Mouse (Mus musculus) neural tube, embryonic 11.5 days (tissue): ENCODE measurements around the gene Lrrc42. TPM values are rescaled to one million over a fixed set of nuclear protein-coding genes. Genes with fewer than 3 reads are reported as not detected.

ENCODE experiments used
- ATAC-seq: fragments of 200-750 bp; cut with Nextera tagmentation; 2 replicates; pipeline ENCODE4 v1.8.0; 2017; ENCODE audit warnings: moderate number of reproducible peaks, mild to moderate bottlenecking, moderate TSS enrichment, moderate library complexity; ENCODE audit not compliant: insufficient read depth, low FRiP score, low TSS enrichment
- DNase-seq: peaks from one replicate; pipeline ENCODE4 v3.0.0-alpha.2; 2015; ENCODE audit warnings: low spot score
- H3K27ac ChIP-seq: fragments of 300-500 bp; sonication (generic); 2 replicates; pipeline ENCODE4 v1.5.1; 2014; ENCODE audit warnings: low read depth, mild to moderate bottlenecking, low read length
- H3K27me3 ChIP-seq: fragments of 300-500 bp; sonication (generic); 2 replicates; pipeline ENCODE4 v1.6.1; 2014; ENCODE audit warnings: mild to moderate bottlenecking, low read length, mixed read lengths; ENCODE audit not compliant: control insufficient read depth, insufficient read depth
- H3K36me3 ChIP-seq: fragments of 300-500 bp; sonication (generic); 2 replicates; pipeline ENCODE4 v1.6.1; 2014; ENCODE audit warnings: mild to moderate bottlenecking, low read length, moderate library complexity, mixed read lengths; ENCODE audit not compliant: control insufficient read depth, insufficient read depth
- H3K4me1 ChIP-seq: fragments of 300-500 bp; sonication (generic); 2 replicates; pipeline ENCODE4 v1.6.1; 2014; ENCODE audit warnings: low read length, mixed read lengths; ENCODE audit not compliant: control insufficient read depth, insufficient read depth
- H3K4me2 ChIP-seq: fragments of 300-500 bp; sonication (generic); 2 replicates; pipeline ENCODE4 v1.6.1; 2014; ENCODE audit warnings: low read depth, mild to moderate bottlenecking, moderate library complexity
- H3K4me3 ChIP-seq: fragments of 300-500 bp; sonication (generic); 2 replicates; pipeline ENCODE4 v1.5.1; 2014; ENCODE audit warnings: low read depth, low read length
- H3K9ac ChIP-seq: fragments of 300-500 bp; sonication (generic); 2 replicates; pipeline ENCODE4 v1.6.1; 2014; ENCODE audit warnings: mild to moderate bottlenecking, low read length
- H3K9me3 ChIP-seq: fragments of 300-500 bp; sonication (generic); 2 replicates; pipeline ENCODE4 v1.6.1; 2016; ENCODE audit warnings: low read length; ENCODE audit not compliant: control insufficient read depth
- WGBS: fragments of 180-500 bp; shearing (Covaris S2); extraction: QIAGEN DNeasy Blood & Tissue Kit; methylation state at CpG from one replicate; pipeline ENCODE4 v1.1.7; 2014; 5-methylcytosine and 5-hydroxymethylcytosine counted together
- polyA plus RNA-seq: library from polyadenylated mRNA; unstranded; fragments of >200 nt; fragmentation: Nextera tagmentation; extraction: Ambion mirVana; gene quantifications from 2 replicates; pipeline ENCODE4 v1.2.1, GENCODE M21; 2014

Gene Lrrc42
- polyA plus RNA-seq, 1 experiment from 2014 or later: 81.8 TPM

DNA sequence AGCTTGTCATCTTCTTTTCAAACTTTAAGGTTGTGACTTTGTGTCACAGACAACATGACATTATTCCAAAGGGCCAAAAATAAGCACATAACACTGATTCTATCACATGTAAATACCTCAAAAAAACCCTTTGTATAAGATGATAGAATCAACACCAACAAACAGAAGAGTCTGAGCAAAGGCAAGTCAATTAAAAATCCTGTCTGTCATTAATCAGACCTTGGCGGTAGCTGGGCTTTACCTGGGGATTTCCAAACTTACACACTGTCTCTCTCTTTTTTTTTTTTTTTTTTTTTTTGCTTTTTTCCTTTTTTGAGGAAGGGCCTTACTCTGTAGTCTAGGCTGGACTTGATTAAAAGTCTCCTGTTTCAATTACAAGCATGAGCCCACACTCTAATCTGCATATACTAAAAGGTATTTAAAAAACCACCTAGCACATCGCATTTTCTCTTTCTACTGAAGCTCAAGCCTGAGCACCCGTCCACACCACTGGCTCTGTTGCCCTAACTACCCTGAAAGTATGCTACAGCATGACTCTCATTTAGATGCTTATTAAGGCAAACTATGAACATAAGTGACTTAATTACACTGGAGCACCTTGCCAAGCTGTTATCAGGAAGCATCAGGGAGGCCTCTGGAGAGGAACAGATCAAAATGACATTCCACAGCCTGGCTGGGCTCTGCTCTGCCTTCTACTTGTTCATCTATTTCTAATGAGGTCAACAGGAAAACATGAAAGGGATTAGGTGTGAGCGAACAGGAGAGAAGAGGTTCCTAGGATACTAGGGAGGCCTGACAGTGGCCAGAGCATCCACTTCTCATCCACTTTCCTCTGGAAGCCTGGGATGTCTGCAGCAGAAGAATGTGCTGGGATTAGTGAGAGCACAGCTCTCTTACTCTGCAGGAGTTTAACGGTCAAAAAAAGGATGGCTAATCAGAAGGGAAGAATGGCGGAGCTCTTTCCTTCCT lies 9.7 kb downstream of the Lrrc42 start:
- Histone ChIP-seq H3K27ac (no peak overlapping the region), H3K4me1 (no peaks in the 10 kb centered on the region), H3K9ac (no peak overlapping the region), H3K27me3 (no peaks in the 10 kb centered on the region), H3K36me3 (peaks cover 8% of the 10 kb centered on the region; the same call in 1 of the 2 replicates), H3K4me3 (no peak overlapping the region), H3K9me3 (no peaks in the 10 kb centered on the region), H3K4me2 (no peak overlapping the region)
- WGBS: 90% methylated on average over 6 of the region's 6 CpGs
- ATAC-seq (no peak), DNase-seq (no peak)

GRCm38 (mm10) chr4:107240196-107240595 lies 13.1 kb downstream of the Lrrc42 start:
- Histone ChIP-seq H3K4me3 (no peak overlapping the region), H3K36me3 (peaks cover 10% of the 10 kb centered on the region; the same call in 1 of the 2 replicates), H3K27ac (no peak overlapping the region), H3K27me3 (no peaks in the 10 kb centered on the region), H3K9me3 (no peaks in the 10 kb centered on the region), H3K4me2 (no peak overlapping the region), H3K4me1 (no peaks in the 10 kb centered on the region), H3K9ac (no peak overlapping the region)
- 96% methylated on average over 6 of the region's 6 CpGs for WGBS
- DNase-seq (no peak), ATAC-seq (no peak)

GRCm38 (mm10) chr4:107238253-107238652 lies 15.1 kb downstream of the Lrrc42 start:
- no peaks in the 10 kb centered on the region for H3K9me3 ChIP-seq
- no peak overlapping the region for H3K9ac ChIP-seq
- ATAC-seq (no peak), DNase-seq (no peak)
- no peak overlapping the region for H3K4me3 ChIP-seq
- no peaks in the 10 kb centered on the region for H3K27me3 ChIP-seq
- no peak overlapping the region for H3K27ac ChIP-seq
- 91% methylated on average over 2 of the region's 2 CpGs for WGBS
- H3K4me1 ChIP-seq: no peaks in the 10 kb centered on the region
- H3K4me2 ChIP-seq: no peak overlapping the region
- H3K36me3 ChIP-seq: peaks cover 11% of the 10 kb centered on the region; the same call in 1 of the 2 replicates

GRCm38 (mm10) chr4:107232219-107232618 lies 21.1 kb downstream of the Lrrc42 start:
- no peak overlapping the region for H3K4me2 ChIP-seq
- H3K36me3 ChIP-seq: peaks cover 8% of the 10 kb centered on the region; the same call in 1 of the 2 replicates
- 61% methylated on average over 3 of the region's 3 CpGs for whole genome bisulfite sequencing

DNA sequence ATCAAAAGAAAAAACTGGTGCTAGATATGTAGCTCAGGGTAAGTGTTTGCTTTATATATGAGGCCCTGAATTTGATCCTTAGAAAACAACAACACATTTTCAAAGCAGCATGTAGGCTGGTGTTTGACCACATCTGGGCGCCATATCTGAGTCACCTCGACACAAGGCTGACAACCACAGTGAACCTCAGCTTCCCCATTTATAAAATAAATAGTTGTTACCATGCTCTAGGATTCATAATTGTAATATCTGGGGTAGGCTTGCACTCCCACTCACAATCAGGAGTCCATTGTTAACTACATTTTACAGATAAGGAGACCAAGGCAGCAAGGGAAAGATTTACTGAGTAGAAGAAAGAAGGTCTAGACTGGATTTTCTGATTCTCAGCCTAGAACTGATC lies 27.0 kb downstream of the Lrrc42 start:
- ATAC-seq (no peak), DNase-seq (no peak)
- Histone ChIP-seq H3K27ac (no peak overlapping the region), H3K9me3 (no peaks in the 10 kb centered on the region), H3K9ac (no peak overlapping the region), H3K36me3 (no peaks in the 10 kb centered on the region), H3K27me3 (no peaks in the 10 kb centered on the region), H3K4me2 (no peak overlapping the region), H3K4me3 (no peak overlapping the region), H3K4me1 (no peaks in the 10 kb centered on the region)
- 90% methylated on average over 2 of the region's 2 CpGs for WGBS

More at GRCm38 (mm10) chr4:107232219-107232618, 21.1 kb downstream of the Lrrc42 start:
- Histone ChIP-seq H3K9me3 (no peaks in the 10 kb centered on the region), H3K27me3 (no peaks in the 10 kb centered on the region), H3K4me1 (no peaks in the 10 kb centered on the region), H3K9ac (no peak overlapping the region), H3K27ac (no peak overlapping the region), H3K4me3 (no peak overlapping the region)
- ATAC-seq (no peak), DNase-seq (no peak)

DNA sequence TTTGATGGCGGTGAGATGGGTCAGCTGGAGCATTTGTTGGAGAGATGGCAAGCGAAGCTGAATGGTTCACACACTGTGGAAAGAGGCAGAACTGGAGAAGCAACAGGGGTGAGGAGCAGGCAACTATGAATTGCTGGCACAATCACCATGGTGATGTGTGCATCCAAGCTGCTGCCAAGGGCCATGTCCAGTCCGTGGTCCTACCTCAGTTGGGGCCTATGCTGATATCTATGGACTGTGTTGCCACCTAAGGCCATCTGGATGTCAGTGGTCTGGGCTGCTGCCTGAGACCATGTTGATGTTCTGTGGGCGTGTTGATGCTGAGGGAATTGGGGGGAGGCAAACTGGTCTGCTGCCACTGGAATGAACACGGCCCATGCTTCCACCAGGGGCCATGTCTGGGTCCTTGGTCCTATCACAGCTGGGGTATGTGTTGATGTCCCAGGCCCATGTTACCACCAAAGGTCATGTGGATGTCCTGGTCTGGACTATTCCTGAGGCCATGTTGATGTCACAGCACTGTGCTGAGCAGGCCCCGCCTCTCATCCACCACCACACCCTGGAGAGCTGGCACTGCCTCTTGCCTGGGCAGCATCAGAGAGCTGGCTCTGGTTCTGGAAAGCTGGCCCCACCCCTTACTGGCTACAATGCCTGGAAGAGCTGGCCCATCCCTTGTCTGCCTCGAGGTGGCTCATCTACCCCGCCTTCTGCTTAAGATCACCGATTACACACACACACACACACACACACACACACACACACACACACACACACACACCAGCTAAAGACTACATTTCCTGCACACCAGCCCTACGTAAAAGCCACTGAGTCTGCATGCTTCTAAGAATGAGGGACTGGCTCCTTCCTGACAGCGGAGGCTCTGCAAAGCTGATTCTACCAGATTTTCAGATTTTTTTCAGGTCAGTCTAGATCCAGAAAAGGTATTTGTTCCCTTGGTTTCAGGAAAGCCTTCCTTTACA lies 29.8 kb downstream of the Lrrc42 start:
- DNase-seq: no peak
- no peak overlapping the region for H3K9ac ChIP-seq
- no peak for ATAC-seq
- no peaks in the 10 kb centered on the region for H3K9me3 ChIP-seq
- no peaks in the 10 kb centered on the region for H3K27me3 ChIP-seq
- no peak overlapping the region for H3K4me3 ChIP-seq
- no peak overlapping the region for H3K4me2 ChIP-seq
- WGBS: 85% methylated on average over 11 of the region's 11 CpGs
- no peaks in the 10 kb centered on the region for H3K36me3 ChIP-seq
- H3K27ac ChIP-seq: no peak overlapping the region
- no peaks in the 10 kb centered on the region for H3K4me1 ChIP-seq

GRCm38 (mm10) chr4:107221524-107221923 lies 31.8 kb downstream of the Lrrc42 start:
- Histone ChIP-seq H3K4me2 (no peak overlapping the region), H3K9ac (no peak overlapping the region), H3K4me1 (no peaks in the 10 kb centered on the region), H3K27ac (no peak overlapping the region), H3K27me3 (no peaks in the 10 kb centered on the region), H3K9me3 (no peaks in the 10 kb centered on the region), H3K36me3 (no peaks in the 10 kb centered on the region), H3K4me3 (no peak overlapping the region)
- no peak for DNase-seq
- WGBS: 97% methylated on average over 5 of the region's 5 CpGs
- ATAC-seq: no peak

GRCm38 (mm10) chr4:107217574-107217973 lies 35.8 kb downstream of the Lrrc42 start:
- DNase-seq (no peak), ATAC-seq (no peak)
- no peak overlapping the region for H3K27ac ChIP-seq
- no peaks in the 10 kb centered on the region for H3K27me3 ChIP-seq
- no peak overlapping the region for H3K9ac ChIP-seq
- H3K4me3 ChIP-seq: no peak overlapping the region
- H3K4me1 ChIP-seq: no peaks in the 10 kb centered on the region
- no peaks in the 10 kb centered on the region; the same call in 1 of the 2 replicates for H3K36me3 ChIP-seq
- H3K9me3 ChIP-seq: no peaks in the 10 kb centered on the region
- no peak overlapping the region for H3K4me2 ChIP-seq
- WGBS: 84% methylated on average over 9 of the region's 9 CpGs
